Mouse (Mus musculus) MEL (cell line): ENCODE measurements at regions not wholly inside any gene's neighbourhood (a gene's known extent, or its start where the extent isn't known, plus 50 kb on each side); places are given as distances from the start of the nearest gene placed in this dataset.

Experiments used
- DNase-seq: peaks from one replicate; pipeline ENCODE4 v3.0.0; 2011; ENCODE audit warnings: low read depth, low spot score
- H3K27ac ChIP-seq: 2 replicates; pipeline ENCODE4 v1.5.1; 2012; ENCODE audit warnings: low read depth, mild to moderate bottlenecking, control low read depth, low read length, moderate library complexity; ENCODE audit not compliant: control insufficient read depth
- H3K27me3 ChIP-seq, 2 experiments: fragments of 150-350 bp in 1 of 2; sonication (generic) in 1 of 2; 2 replicates each; pipeline ENCODE4 v1.6.1; 2012; ENCODE audit warnings: low read length in 2 of 2, mild to moderate bottlenecking in 2 of 2, improper control_type of control experiment in 1 of 2, moderate library complexity in 1 of 2; ENCODE audit not compliant: insufficient read depth in 2 of 2, control insufficient read depth in 1 of 2
- H3K36me3 ChIP-seq, 2 experiments: 2 replicates each; pipeline ENCODE4 v1.6.1; 2012 to 2014; ENCODE audit warnings: low read length in 2 of 2, improper control_type of control experiment in 1 of 2, inconsistent platforms in 1 of 2, mild to moderate bottlenecking in 1 of 2; ENCODE audit not compliant: insufficient read depth in 2 of 2, control insufficient read depth in 1 of 2
- H3K4me1 ChIP-seq, 2 experiments: fragments of 150-350 bp in 1 of 2; sonication (generic) in 1 of 2; 2 replicates each; pipeline ENCODE4 v1.6.1; 2012; ENCODE audit warnings: low read length in 2 of 2, improper control_type of control experiment in 1 of 2, mild to moderate bottlenecking in 1 of 2; ENCODE audit not compliant: insufficient read depth in 2 of 2, control insufficient read depth in 1 of 2
- H3K4me3 ChIP-seq, 2 experiments: fragments of 150-350 bp in 1 of 2; sonication (generic) in 1 of 2; 2 replicates each; pipeline ENCODE4 v1.5.1; 2012; ENCODE audit warnings: low read depth in 2 of 2, low read length in 2 of 2, mild to moderate bottlenecking in 2 of 2, moderate library complexity in 2 of 2, control low read depth in 1 of 2, improper control_type of control experiment in 1 of 2; ENCODE audit not compliant: control insufficient read depth in 1 of 2, insufficient read depth in 1 of 2
- H3K79me2 ChIP-seq: 2 replicates; pipeline ENCODE4 v1.6.1; 2012; ENCODE audit warnings: mild to moderate bottlenecking, low read length, moderate library complexity; ENCODE audit not compliant: control insufficient read depth, poor library complexity, insufficient read depth
- H3K9ac ChIP-seq: 2 replicates; pipeline ENCODE4 v1.6.1; 2012; ENCODE audit warnings: low read depth, mild to moderate bottlenecking, control low read depth, low read length, moderate library complexity; ENCODE audit not compliant: control insufficient read depth, poor library complexity, severe bottlenecking
- H3K9me3 ChIP-seq: fragments of 150-350 bp; sonication (generic); replicated peaks from 2 replicates; pipeline ENCODE4 v1.6.1; 2012; ENCODE audit warnings: mild to moderate bottlenecking, low read length, improper control_type of control experiment, moderate library complexity; ENCODE audit not compliant: insufficient read depth
- BHLHE40 ChIP-seq: IDR thresholded peaks from 2 replicates; pipeline ENCODE4 v1.6.1; 2012; ENCODE audit warnings: low read depth, mild to moderate bottlenecking, inconsistent platforms, low read length, improper control_type of control experiment, borderline replicate concordance
- CHD2 ChIP-seq: IDR thresholded peaks from 2 replicates; pipeline ENCODE4 v1.6.1; 2011; ENCODE audit warnings: low read length, improper control_type of control experiment
- CTCF ChIP-seq, 3 experiments: IDR thresholded peaks in 2 of 3; conservative IDR thresholded peaks in 1 of 3; 2 replicates each; pipeline ENCODE4 v1.5.1; 2011 to 2012; ENCODE audit warnings: low read length in 3 of 3, low read depth in 2 of 3, mild to moderate bottlenecking in 2 of 3, improper control_type of control experiment in 1 of 3, inconsistent platforms in 1 of 3, mixed read lengths in 1 of 3, moderate library complexity in 1 of 3; ENCODE audit not compliant: control insufficient read depth in 1 of 3, insufficient read depth in 1 of 3, poor library complexity in 1 of 3, severe bottlenecking in 1 of 3
- E2F4 ChIP-seq: IDR thresholded peaks from 2 replicates; pipeline ENCODE4 v1.6.1; 2011; ENCODE audit warnings: low read depth, low read length, improper control_type of control experiment, borderline replicate concordance
- GATA1 ChIP-seq: IDR thresholded peaks from 2 replicates; pipeline ENCODE4 v1.6.1; 2011; ENCODE audit warnings: low read depth, low read length, improper control_type of control experiment
- MAFK ChIP-seq: IDR thresholded peaks from 2 replicates; pipeline ENCODE4 v1.6.1; 2011; ENCODE audit warnings: low read depth, mild to moderate bottlenecking, low read length, improper control_type of control experiment, borderline replicate concordance
- MAZ ChIP-seq: IDR thresholded peaks from 2 replicates; pipeline ENCODE4 v1.6.1; 2012; ENCODE audit warnings: low read depth, mild to moderate bottlenecking, inconsistent platforms, low read length, improper control_type of control experiment
- MYB ChIP-seq: IDR thresholded peaks from 2 replicates; pipeline ENCODE4 v1.6.1; 2011; ENCODE audit warnings: mild to moderate bottlenecking, low read depth, low read length, improper control_type of control experiment
- NELFE ChIP-seq: IDR thresholded peaks from 2 replicates; pipeline ENCODE4 v1.6.1; 2011; ENCODE audit warnings: low read depth, low read length, improper control_type of control experiment
- POLR2A ChIP-seq, 2 experiments: IDR thresholded peaks; 2 replicates each; pipeline ENCODE4 v1.6.1; 2011 to 2012; ENCODE audit warnings: low read length in 2 of 2, mild to moderate bottlenecking in 2 of 2, control low read depth in 1 of 2, improper control_type of control experiment in 1 of 2, low read depth in 1 of 2, moderate library complexity in 1 of 2; ENCODE audit not compliant: control insufficient read depth in 1 of 2, insufficient read depth in 1 of 2, poor library complexity in 1 of 2
- RAD21 ChIP-seq: IDR thresholded peaks from 2 replicates; pipeline ENCODE4 v1.6.1; 2011; ENCODE audit warnings: mild to moderate bottlenecking, low read depth, low read length, improper control_type of control experiment
- SMC3 ChIP-seq: IDR thresholded peaks from 2 replicates; pipeline ENCODE4 v1.6.1; 2011; ENCODE audit warnings: low read depth, low read length, improper control_type of control experiment
- UBTF ChIP-seq: IDR thresholded peaks from 2 replicates; pipeline ENCODE4 v1.6.1; 2012; ENCODE audit warnings: low read depth, mild to moderate bottlenecking, inconsistent platforms, low read length, improper control_type of control experiment, moderate library complexity, borderline replicate concordance; ENCODE audit not compliant: insufficient read depth
- USF1 ChIP-seq: IDR thresholded peaks from 2 replicates; pipeline ENCODE4 v1.6.1; 2014; ENCODE audit warnings: low read depth, mild to moderate bottlenecking, inconsistent platforms, low read length, improper control_type of control experiment, moderate library complexity
- USF2 ChIP-seq, 2 experiments: IDR thresholded peaks; 2 replicates each; pipeline ENCODE4 v1.6.1; 2011 to 2012; ENCODE audit warnings: improper control_type of control experiment in 2 of 2, low read length in 2 of 2, borderline replicate concordance in 1 of 2, inconsistent platforms in 1 of 2, low read depth in 1 of 2, mild to moderate bottlenecking in 1 of 2; ENCODE audit not compliant: insufficient read depth in 1 of 2
- ZC3H11A ChIP-seq: IDR thresholded peaks from 2 replicates; pipeline ENCODE4 v1.6.1; 2012; ENCODE audit warnings: low read depth, mild to moderate bottlenecking, inconsistent platforms, low read length, improper control_type of control experiment
- ZKSCAN1 ChIP-seq: IDR thresholded peaks from 2 replicates; pipeline ENCODE4 v1.6.1; 2012; ENCODE audit warnings: low read depth, mild to moderate bottlenecking, inconsistent platforms, low read length, improper control_type of control experiment, moderate library complexity

DNA sequence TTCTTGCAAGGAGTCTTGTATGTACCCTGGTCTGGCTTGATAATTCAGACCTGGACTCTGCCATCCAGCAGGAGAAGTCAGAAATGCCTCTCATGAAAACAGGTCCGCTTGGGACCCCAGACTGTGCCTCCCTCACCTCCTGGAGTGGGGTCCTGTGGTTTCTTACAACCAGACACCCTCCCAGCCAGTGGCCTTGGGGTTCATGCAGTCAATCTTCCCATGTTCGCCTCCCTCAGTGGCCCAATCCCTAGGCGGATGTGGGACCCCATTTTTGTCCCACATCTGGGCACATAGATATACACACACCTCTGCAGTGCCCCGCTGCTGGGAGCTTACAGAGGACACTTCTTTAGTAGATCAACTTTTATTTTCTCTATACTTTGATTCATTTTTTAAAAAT, 217.7 kb downstream of the Lrfn2 start:
- H3K4me1 ChIP-seq, result no peaks in the 10 kb centered on the region
- no peak for TF ChIP-seq E2F4
- TF ChIP-seq CHD2, result no peak
- no peak for TF ChIP-seq NELFE
- no peak for TF ChIP-seq USF1
- TF ChIP-seq SMC3, result no peak
- no peak for TF ChIP-seq RAD21
- TF ChIP-seq MAFK, result no peak
- TF ChIP-seq MAZ, result no peak
- TF ChIP-seq UBTF, result no peak
- TF ChIP-seq USF2 (IDR thresholded peaks at IDR 0.05; ENCODE audit: borderline replicate concordance in 1 of 2, insufficient read depth in 1 of 2, low read depth in 1 of 2, low read length in 2 of 2), result no peak
- TF ChIP-seq ZC3H11A, result no peak
- no peaks in the 10 kb centered on the region for H3K9me3 ChIP-seq
- no peak for DNase-seq
- no peaks in the 10 kb centered on the region for H3K27me3 ChIP-seq
- no peaks in the 10 kb centered on the region for H3K36me3 ChIP-seq
- no peak overlapping the region for H3K9ac ChIP-seq
- no peak overlapping the region for H3K4me3 ChIP-seq
- no peaks in the 10 kb centered on the region for H3K79me2 ChIP-seq
- no peak overlapping the region for H3K27ac ChIP-seq

DNA sequence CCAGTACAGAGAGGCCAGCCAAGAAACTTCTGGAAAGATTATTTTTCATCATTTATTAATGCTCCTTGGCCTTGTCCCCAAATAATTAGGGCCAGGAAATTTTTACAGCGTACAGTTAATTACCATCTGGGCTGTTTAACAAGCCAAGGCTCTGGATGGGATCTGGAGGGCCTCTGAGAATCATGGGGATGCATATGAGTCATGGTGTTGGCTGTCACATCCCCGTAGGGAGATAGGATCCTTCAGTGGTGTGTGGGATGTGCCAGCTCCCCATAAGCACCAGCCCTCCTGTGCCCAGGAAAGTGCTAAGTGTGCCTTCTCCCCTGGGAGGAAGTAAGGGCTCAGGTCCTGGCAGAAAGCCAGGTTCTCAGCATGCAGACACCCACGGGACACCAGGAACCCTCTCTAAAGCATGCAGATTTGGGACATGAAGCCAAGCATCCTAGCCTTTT, 218.8 kb downstream of the Lrfn2 start:
- TF ChIP-seq POLR2A (IDR thresholded peaks at IDR 0.05; ENCODE audit: control insufficient read depth in 1 of 2, insufficient read depth in 1 of 2, low read depth in 1 of 2, low read length in 2 of 2, poor library complexity in 1 of 2), result no peak
- no peak for TF ChIP-seq USF1
- no peak for TF ChIP-seq GATA1
- no peak for TF ChIP-seq ZKSCAN1
- TF ChIP-seq USF2 (IDR thresholded peaks at IDR 0.05; ENCODE audit: borderline replicate concordance in 1 of 2, insufficient read depth in 1 of 2, low read depth in 1 of 2, low read length in 2 of 2), result no peak
- no peak for TF ChIP-seq MAZ
- TF ChIP-seq E2F4, result no peak
- TF ChIP-seq BHLHE40, result no peak
- TF ChIP-seq CTCF (IDR thresholded peaks at IDR 0.05 in 2 of 3, conservative IDR thresholded peaks at IDR 0.05 in 1 of 3; ENCODE audit: control insufficient read depth in 1 of 3, insufficient read depth in 1 of 3, low read depth in 2 of 3, low read length in 3 of 3, poor library complexity in 1 of 3, severe bottlenecking in 1 of 3), result no peak
- TF ChIP-seq NELFE, result no peak
- TF ChIP-seq MYB, result no peak
- no peak for TF ChIP-seq CHD2
- TF ChIP-seq, all 39 proteins: peak for 0
- Histone ChIP-seq H3K27ac (no peak overlapping the region), H3K9me3 (no peaks in the 10 kb centered on the region), H3K79me2 (no peaks in the 10 kb centered on the region), H3K4me1 (no peaks in the 10 kb centered on the region), H3K36me3 (no peaks in the 10 kb centered on the region), H3K4me3 (no peak overlapping the region), H3K27me3 (no peaks in the 10 kb centered on the region), H3K9ac (no peak overlapping the region)
- no peak for DNase-seq
